ENCODE assay signal across 20 mouse cellular contexts in the genomic region with DNA sequence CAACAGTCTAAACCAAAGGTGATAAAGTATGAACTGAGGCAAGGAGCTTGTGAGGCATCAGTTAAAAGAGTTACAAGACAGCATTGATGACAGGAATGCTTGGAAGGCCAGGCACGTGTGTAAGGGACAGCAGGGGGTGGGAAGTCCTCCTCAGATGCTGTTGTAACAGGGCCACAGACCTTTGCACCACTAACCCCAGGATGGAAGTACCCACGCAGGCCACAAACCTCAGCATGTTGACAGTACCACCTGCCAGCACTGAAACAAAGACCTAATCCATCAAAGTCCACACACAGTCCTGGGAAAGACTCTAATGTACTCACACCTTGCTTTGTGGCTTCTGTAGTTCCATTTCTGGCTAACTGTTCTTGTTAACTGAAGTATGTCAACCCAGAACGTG.
"Had no signal": no experiment of that assay in that cellular context is flagged by ENCODE, and none has a peak within 500 bp of the region (broad histone marks: within the 10 kb centered on the region; RNA-seq: fewer than 3 reads in every experiment).

No protein-coding gene starts in this region.

- H3K27me3 ChIP-seq: intestine, embryonic 15.5 days; kidney, embryonic 15.5 days; megakaryocyte, embryonic 14.5 days; midbrain, embryonic 13.5 days had no signal

- H3K9me3 ChIP-seq: intestine, embryonic 15.5 days; kidney, embryonic 15.5 days; megakaryocyte, embryonic 14.5 days; midbrain, embryonic 10.5 days; midbrain, embryonic 13.5 days had no signal

- H3K4me3 ChIP-seq: intestine, embryonic 15.5 days; kidney, embryonic 15.5 days; left cerebral cortex, adult 2 months; megakaryocyte, embryonic 14.5 days; midbrain, embryonic 10.5 days; midbrain, embryonic 13.5 days; myocyte had no signal

- ATAC-seq: intestine, embryonic 15.5 days; lung, postnatal 0 days; midbrain, embryonic 13.5 days; midbrain, embryonic 16.5 days had no signal

- H3K4me1 ChIP-seq: intestine, embryonic 15.5 days had no signal

- H3K27ac ChIP-seq: intestine, embryonic 15.5 days; kidney, embryonic 15.5 days; left cerebral cortex, adult 2 months; liver, embryonic 14.5 days; midbrain, embryonic 10.5 days; midbrain, embryonic 13.5 days; stomach, postnatal 0 days had no signal

- DNase-seq: kidney, adult 11 months; kidney, adult 8-10 months; kidney, postnatal 10 days; kidney, postnatal 36 days; layer of hippocampus, postnatal 36 days; lung, embryonic 14.5 days; retina, postnatal 1 day; thymus, adult 2 months; thymus, postnatal 14 days had no signal

- H3K9ac ChIP-seq: intestine, embryonic 15.5 days; kidney, embryonic 15.5 days; liver, embryonic 14.5 days; lung, embryonic 14.5 days; midbrain, embryonic 13.5 days had no signal

- H3K4me2 ChIP-seq: intestine, embryonic 15.5 days; kidney, embryonic 15.5 days; lung, embryonic 14.5 days; midbrain, embryonic 13.5 days had no signal

- H3K36me3 ChIP-seq: intestine, embryonic 15.5 days; kidney, embryonic 15.5 days; midbrain, embryonic 10.5 days; midbrain, embryonic 13.5 days had no signal
